Mouse (Mus musculus): ENCODE results near the gene 4930415O20Rik. TPM values are rescaled to one million over a fixed set of nuclear protein-coding genes. Genes with fewer than 3 reads are reported as not detected.
A peak's percentile ranks its signal among the peaks of the same experiment; 100 is the strongest.

The 4930415O20Rik gene
- polyA plus RNA-seq, 1 experiment from 2014 or later, result not detected

- Histone ChIP-seq H3K36me3 (peaks cover 84% of the 10 kb centered on the region), H3K9ac (no peak overlapping the region), H3K4me1 (replicated peaks) (no peaks in the 10 kb centered on the region), H3K4me2 (no peak overlapping the region), H3K27me3 (replicated peaks) (no peaks in the 10 kb centered on the region), H3K27ac (ENCODE audit: poor library complexity, severe bottlenecking) (no peak overlapping the region), H3K9me3 (replicated peaks) (no peaks in the 10 kb centered on the region), H3K4me3 (no peak overlapping the region)
- WGBS, result 84% methylated on average over 4 of the region's 4 CpGs
- no peak for ATAC-seq (ENCODE audit: insufficient number of reproducible peaks, low FRiP score)
Measured at GRCm38 (mm10) chr15:98591396-98591795, 20.6 kb downstream of the 4930415O20Rik start.

- Histone ChIP-seq H3K4me3 (no peak overlapping the region), H3K27ac (ENCODE audit: poor library complexity, severe bottlenecking) (no peak overlapping the region), H3K27me3 (replicated peaks) (no peaks in the 10 kb centered on the region), H3K36me3 (peaks cover 99% of the 10 kb centered on the region), H3K9ac (no peak overlapping the region), H3K9me3 (replicated peaks) (no peaks in the 10 kb centered on the region), H3K4me2 (no peak overlapping the region), H3K4me1 (replicated peaks) (no peaks in the 10 kb centered on the region)
- no peak for ATAC-seq (ENCODE audit: insufficient number of reproducible peaks, low FRiP score)
- 72% methylated on average over 19 of the region's 19 CpGs for WGBS
Measured at GRCm38 (mm10) chr15:98594193-98594592, 23.4 kb downstream of the 4930415O20Rik start.

- no peak for ATAC-seq (ENCODE audit: insufficient number of reproducible peaks, low FRiP score)
- no peak overlapping the region for H3K27ac ChIP-seq (ENCODE audit: poor library complexity, severe bottlenecking)
- no peak overlapping the region for H3K4me2 ChIP-seq
- H3K9ac ChIP-seq, result no peak overlapping the region
- no peak overlapping the region for H3K4me3 ChIP-seq
- H3K9me3 ChIP-seq (replicated peaks), result no peaks in the 10 kb centered on the region
- peaks cover 7% of the 10 kb centered on the region for H3K4me1 ChIP-seq (replicated peaks)
- H3K36me3 ChIP-seq, result peaks cover 100% of the 10 kb centered on the region
- 87% methylated on average over 5 of the region's 5 CpGs for WGBS
- no peaks in the 10 kb centered on the region for H3K27me3 ChIP-seq (replicated peaks)
Measured at GRCm38 (mm10) chr15:98595049-98595448, 24.2 kb downstream of the 4930415O20Rik start.

- 90% methylated on average over 14 of the region's 14 CpGs for WGBS
- Histone ChIP-seq H3K27me3 (replicated peaks) (no peaks in the 10 kb centered on the region), H3K4me1 (replicated peaks) (peaks cover 23% of the 10 kb centered on the region), H3K9me3 (replicated peaks) (no peaks in the 10 kb centered on the region), H3K9ac (no peak overlapping the region), H3K4me2 (no peak overlapping the region), H3K4me3 (no peak overlapping the region), H3K27ac (ENCODE audit: poor library complexity, severe bottlenecking) (no peak overlapping the region), H3K36me3 (peaks cover 100% of the 10 kb centered on the region)
- no peak for ATAC-seq (ENCODE audit: insufficient number of reproducible peaks, low FRiP score)
Measured at GRCm38 (mm10) chr15:98596609-98597008, 25.8 kb downstream of the 4930415O20Rik start.

- Histone ChIP-seq H3K9ac (peak overlapping the region; percentile 82; the same call in 1 of the 2 replicates), H3K36me3 (peaks cover 92% of the 10 kb centered on the region), H3K4me1 (replicated peaks) (peaks cover 58% of the 10 kb centered on the region), H3K4me2 (peak overlapping the region; percentile 91; the same call in 1 of the 2 replicates), H3K4me3 (no peak overlapping the region), H3K9me3 (replicated peaks) (no peaks in the 10 kb centered on the region), H3K27ac (ENCODE audit: poor library complexity, severe bottlenecking) (peak overlapping the region; percentile 99; the same call in 1 of the 2 replicates), H3K27me3 (replicated peaks) (no peaks in the 10 kb centered on the region)
- 72% methylated on average over 12 of the region's 12 CpGs for WGBS
- ATAC-seq (ENCODE audit: insufficient number of reproducible peaks, low FRiP score), result no peak
Measured at GRCm38 (mm10) chr15:98600036-98600709, 29.4 kb downstream of the 4930415O20Rik start.

GRCm38 (mm10) chr15:98601832-98602190 lies 31.0 kb downstream of the 4930415O20Rik start:
- peak overlapping the region; percentile 99 for H3K27ac ChIP-seq (ENCODE audit: poor library complexity, severe bottlenecking)
- H3K9me3 ChIP-seq (replicated peaks), result no peaks in the 10 kb centered on the region
- 25% methylated on average over 7 of the region's 7 CpGs for WGBS
- no peaks in the 10 kb centered on the region for H3K27me3 ChIP-seq (replicated peaks)
- ATAC-seq (ENCODE audit: insufficient number of reproducible peaks, low FRiP score), result no peak; the same call in 1 of the 2 replicates
- H3K4me2 ChIP-seq, result peak overlapping the region; percentile 91
- peaks cover 76% of the 10 kb centered on the region for H3K36me3 ChIP-seq
- peak overlapping the region; percentile 44 for H3K4me3 ChIP-seq
- H3K9ac ChIP-seq, result peak overlapping the region; percentile 82
- peaks cover 75% of the 10 kb centered on the region for H3K4me1 ChIP-seq (replicated peaks)

- H3K27ac ChIP-seq (ENCODE audit: poor library complexity, severe bottlenecking), result peak overlapping the region; percentile 99
- ATAC-seq (ENCODE audit: insufficient number of reproducible peaks, low FRiP score), result peak; percentile 60
- peak overlapping the region; percentile 91 for H3K4me2 ChIP-seq
- peaks cover 71% of the 10 kb centered on the region for H3K36me3 ChIP-seq
- peaks cover 80% of the 10 kb centered on the region for H3K4me1 ChIP-seq (replicated peaks)
- 9% methylated on average over 13 of the region's 13 CpGs for WGBS
- peak overlapping the region; percentile 44 for H3K4me3 ChIP-seq
- no peaks in the 10 kb centered on the region for H3K9me3 ChIP-seq (replicated peaks)
- H3K9ac ChIP-seq, result peak overlapping the region; percentile 82
- no peaks in the 10 kb centered on the region for H3K27me3 ChIP-seq (replicated peaks)
Measured at GRCm38 (mm10) chr15:98602191-98602881, 31.5 kb downstream of the 4930415O20Rik start.

- ATAC-seq (ENCODE audit: insufficient number of reproducible peaks, low FRiP score), result peak; percentile 19; the same call in 1 of the 2 replicates
- peak overlapping the region; percentile 91 for H3K4me2 ChIP-seq
- peak overlapping the region; percentile 82 for H3K9ac ChIP-seq
- 10% methylated on average over 4 of the region's 4 CpGs for WGBS
- peak overlapping the region; percentile 99 for H3K27ac ChIP-seq (ENCODE audit: poor library complexity, severe bottlenecking)
- H3K4me3 ChIP-seq, result peak overlapping the region; percentile 44
- H3K27me3 ChIP-seq (replicated peaks), result no peaks in the 10 kb centered on the region
- peaks cover 65% of the 10 kb centered on the region for H3K36me3 ChIP-seq
- H3K9me3 ChIP-seq (replicated peaks), result no peaks in the 10 kb centered on the region
- H3K4me1 ChIP-seq (replicated peaks), result peaks cover 80% of the 10 kb centered on the region
Measured at GRCm38 (mm10) chr15:98602921-98603458, 32.2 kb downstream of the 4930415O20Rik start.

- Histone ChIP-seq H3K9me3 (replicated peaks) (no peaks in the 10 kb centered on the region), H3K4me3 (peak overlapping the region; percentile 44; the same call in 1 of the 2 replicates), H3K36me3 (peaks cover 53% of the 10 kb centered on the region), H3K27ac (ENCODE audit: poor library complexity, severe bottlenecking) (peak overlapping the region; percentile 99), H3K9ac (peak overlapping the region; percentile 82), H3K4me1 (replicated peaks) (peaks cover 80% of the 10 kb centered on the region), H3K27me3 (replicated peaks) (no peaks in the 10 kb centered on the region), H3K4me2 (peak overlapping the region; percentile 91)
- no peak for ATAC-seq (ENCODE audit: insufficient number of reproducible peaks, low FRiP score)
- 86% methylated on average over 24 of the region's 24 CpGs for WGBS
Measured at GRCm38 (mm10) chr15:98604041-98604575, 33.3 kb downstream of the 4930415O20Rik start.

- Histone ChIP-seq H3K9ac (peak overlapping the region; percentile 100), H3K27me3 (replicated peaks) (no peaks in the 10 kb centered on the region), H3K4me2 (peak overlapping the region; percentile 91), H3K27ac (ENCODE audit: poor library complexity, severe bottlenecking) (peak overlapping the region; percentile 99), H3K4me1 (replicated peaks) (peaks cover 63% of the 10 kb centered on the region), H3K4me3 (peak overlapping the region; percentile 94), H3K36me3 (peaks cover 34% of the 10 kb centered on the region), H3K9me3 (replicated peaks) (no peaks in the 10 kb centered on the region)
- no peak for ATAC-seq (ENCODE audit: insufficient number of reproducible peaks, low FRiP score)
- WGBS, result 18% methylated on average over 12 of the region's 12 CpGs
Measured at GRCm38 (mm10) chr15:98606051-98606536, 35.3 kb downstream of the 4930415O20Rik start.

- Histone ChIP-seq H3K36me3 (peaks cover 27% of the 10 kb centered on the region), H3K27me3 (replicated peaks) (no peaks in the 10 kb centered on the region), H3K4me1 (replicated peaks) (peaks cover 57% of the 10 kb centered on the region), H3K4me2 (peak overlapping the region; percentile 91), H3K9ac (peak overlapping the region; percentile 100), H3K4me3 (peak overlapping the region; percentile 94), H3K27ac (ENCODE audit: poor library complexity, severe bottlenecking) (peak overlapping the region; percentile 99), H3K9me3 (replicated peaks) (no peaks in the 10 kb centered on the region)
- no peak for ATAC-seq (ENCODE audit: insufficient number of reproducible peaks, low FRiP score)
- WGBS, result 26% methylated on average over 9 of the region's 9 CpGs
Measured at GRCm38 (mm10) chr15:98606739-98607138, 35.9 kb downstream of the 4930415O20Rik start.

All from heart, embryonic 12.5 days (tissue).